Mouse (Mus musculus) limb, embryonic 11.5 days (tissue): ENCODE measurements at regions not wholly inside any gene's neighbourhood (a gene's known extent, or its start where the extent isn't known, plus 50 kb on each side); places are given as distances from the start of the nearest gene placed in this dataset.

Experiments used
- ATAC-seq: fragments of 200-750 bp; cut with Nextera tagmentation; 2 replicates; pipeline ENCODE4 v1.8.0; 2017; ENCODE audit warnings: low read depth; ENCODE audit not compliant: insufficient number of reproducible peaks, low FRiP score, low TSS enrichment
- DNase-seq: peaks from one replicate; pipeline ENCODE4 v3.0.0-alpha.2; 2015; ENCODE audit warnings: low spot score
- H3K27ac ChIP-seq: fragments of 300-500 bp; sonication (generic); replicated peaks from 2 replicates; pipeline ENCODE4 v1.5.1; 2014; ENCODE audit warnings: low read depth, mild to moderate bottlenecking, low read length
- H3K27me3 ChIP-seq: fragments of 300-500 bp; sonication (generic); 2 replicates; pipeline ENCODE4 v1.6.1; 2014; ENCODE audit warnings: mild to moderate bottlenecking, low read length, mixed read lengths; ENCODE audit not compliant: control insufficient read depth, insufficient read depth
- H3K36me3 ChIP-seq: fragments of 300-500 bp; sonication (generic); 2 replicates; pipeline ENCODE4 v1.6.1; 2014; ENCODE audit warnings: mild to moderate bottlenecking, low read length, moderate library complexity, mixed read lengths; ENCODE audit not compliant: control insufficient read depth, insufficient read depth
- H3K4me1 ChIP-seq: fragments of 300-500 bp; sonication (generic); 2 replicates; pipeline ENCODE4 v1.6.1; 2014; ENCODE audit warnings: low read length, mixed read lengths; ENCODE audit not compliant: control insufficient read depth, insufficient read depth
- H3K4me2 ChIP-seq: fragments of 300-500 bp; sonication (generic); 2 replicates; pipeline ENCODE4 v1.6.1; 2014; ENCODE audit warnings: low read depth, mild to moderate bottlenecking, moderate library complexity; ENCODE audit not compliant: severe bottlenecking
- H3K4me3 ChIP-seq: fragments of 300-500 bp; sonication (generic); 2 replicates; pipeline ENCODE4 v1.5.1; 2014; ENCODE audit warnings: low read depth, low read length
- H3K9ac ChIP-seq: fragments of 300-500 bp; sonication (generic); 2 replicates; pipeline ENCODE4 v1.6.1; 2014; ENCODE audit warnings: mild to moderate bottlenecking, low read length
- H3K9me3 ChIP-seq: fragments of 300-500 bp; sonication (generic); 2 replicates; pipeline ENCODE4 v1.6.1; 2016; ENCODE audit warnings: low read length; ENCODE audit not compliant: control insufficient read depth
- WGBS: fragments of 180-500 bp; shearing (Covaris S2); extraction: QIAGEN DNeasy Blood & Tissue Kit; methylation state at CpG from one replicate; pipeline ENCODE4 v1.1.7; 2014; 5-methylcytosine and 5-hydroxymethylcytosine counted together

DNA sequence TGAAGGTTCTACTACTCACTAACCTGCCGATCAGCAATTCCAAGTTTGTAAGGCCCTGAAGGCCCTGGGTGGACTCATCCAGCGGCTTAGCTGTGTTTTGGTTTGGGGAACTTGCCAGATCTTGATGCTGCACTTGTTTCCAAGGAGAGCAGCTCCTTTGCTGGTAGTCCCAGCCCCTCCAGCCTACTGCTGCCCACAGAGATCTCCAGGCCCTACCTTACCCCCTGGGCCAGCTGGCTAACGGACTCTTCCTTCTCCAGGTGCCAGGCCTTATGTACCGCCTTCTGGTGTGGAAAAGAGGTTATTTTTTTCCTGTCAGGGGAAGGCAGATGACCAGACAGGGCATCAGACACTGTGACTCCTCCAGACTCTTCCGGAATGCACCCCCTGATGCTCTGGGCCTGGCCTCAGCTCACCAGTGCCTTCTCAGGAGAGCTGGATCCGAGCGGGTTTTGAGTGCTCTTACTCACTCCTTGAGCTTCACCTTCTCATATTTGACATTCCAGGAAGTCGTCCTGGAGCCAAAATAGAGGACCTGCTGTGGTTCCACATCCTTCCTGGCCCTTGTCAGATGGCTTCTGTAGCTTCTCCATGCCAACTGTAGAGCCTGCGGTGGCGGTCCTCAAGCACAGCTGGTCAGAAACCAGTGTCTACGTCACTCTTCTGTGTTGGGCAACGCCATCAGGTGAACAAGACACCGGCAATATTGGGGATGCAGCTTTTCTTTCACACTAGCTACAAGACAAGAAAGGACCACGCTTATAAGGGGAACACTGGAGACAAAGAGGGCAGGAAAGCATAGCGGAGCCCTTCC, 259.2 kb downstream of the Actr3 start:
- no peak overlapping the region for H3K4me3 ChIP-seq
- no peak overlapping the region for H3K4me2 ChIP-seq
- WGBS, result 92% methylated on average over 15 of the region's 15 CpGs
- no peak for DNase-seq
- H3K36me3 ChIP-seq, result no peaks in the 10 kb centered on the region
- no peaks in the 10 kb centered on the region for H3K9me3 ChIP-seq
- no peaks in the 10 kb centered on the region for H3K27me3 ChIP-seq
- no peaks in the 10 kb centered on the region for H3K4me1 ChIP-seq
- no peak overlapping the region for H3K9ac ChIP-seq
- H3K27ac ChIP-seq, result no peak overlapping the region
- ATAC-seq, result no peak

DNA sequence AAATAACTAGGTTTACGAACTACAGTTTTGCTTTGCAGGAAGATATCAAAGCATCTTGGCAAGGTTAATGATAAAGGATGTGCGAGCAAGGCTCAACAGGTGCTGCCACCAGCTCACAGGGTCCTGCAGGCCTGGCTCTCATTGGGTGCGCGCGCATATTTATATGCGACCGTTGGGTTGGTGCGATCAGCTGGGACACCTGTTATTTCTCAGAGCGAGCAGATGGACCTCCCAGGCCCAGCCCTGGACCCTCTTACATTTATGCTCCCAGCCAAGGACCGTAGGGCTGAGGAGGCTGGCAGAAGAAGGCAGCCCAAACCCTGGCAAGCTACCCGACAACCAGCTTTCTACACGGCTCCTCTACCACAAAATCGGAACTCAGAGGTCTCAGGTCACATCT, 260.8 kb downstream of the Actr3 start:
- ATAC-seq (no peak), DNase-seq (no peak)
- Histone ChIP-seq H3K27ac (no peak overlapping the region), H3K36me3 (no peaks in the 10 kb centered on the region), H3K4me3 (no peak overlapping the region), H3K9ac (no peak overlapping the region), H3K27me3 (no peaks in the 10 kb centered on the region), H3K4me1 (no peaks in the 10 kb centered on the region), H3K9me3 (no peaks in the 10 kb centered on the region), H3K4me2 (no peak overlapping the region)
- 91% methylated on average over 13 of the region's 13 CpGs for WGBS

DNA sequence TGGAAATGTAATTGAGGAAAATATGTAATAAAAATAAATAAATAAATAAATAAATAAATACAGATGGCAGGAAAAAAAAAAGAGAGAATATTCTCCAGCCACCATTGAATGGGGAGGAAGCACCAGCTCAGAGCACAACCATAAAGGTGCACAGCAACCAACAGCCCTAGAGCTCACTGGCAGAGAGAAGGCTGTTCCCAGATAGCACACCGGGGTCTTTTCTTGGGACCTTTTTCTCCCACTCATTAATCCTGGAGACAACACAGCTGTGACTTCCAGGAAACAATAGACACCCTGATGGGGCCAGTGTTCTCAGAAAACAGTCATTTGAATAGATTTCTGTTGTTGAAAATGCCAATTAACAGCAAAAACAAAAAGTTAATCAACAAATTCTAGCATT, 263.1 kb downstream of the Actr3 start:
- Histone ChIP-seq H3K27ac (no peak overlapping the region), H3K4me2 (no peak overlapping the region), H3K4me1 (no peaks in the 10 kb centered on the region), H3K9ac (no peak overlapping the region), H3K9me3 (no peaks in the 10 kb centered on the region), H3K27me3 (no peaks in the 10 kb centered on the region), H3K36me3 (no peaks in the 10 kb centered on the region), H3K4me3 (no peak overlapping the region)
- WGBS, result 75% methylated on average over 1 of the region's 1 CpGs
- ATAC-seq, result no peak
- no peak for DNase-seq

DNA sequence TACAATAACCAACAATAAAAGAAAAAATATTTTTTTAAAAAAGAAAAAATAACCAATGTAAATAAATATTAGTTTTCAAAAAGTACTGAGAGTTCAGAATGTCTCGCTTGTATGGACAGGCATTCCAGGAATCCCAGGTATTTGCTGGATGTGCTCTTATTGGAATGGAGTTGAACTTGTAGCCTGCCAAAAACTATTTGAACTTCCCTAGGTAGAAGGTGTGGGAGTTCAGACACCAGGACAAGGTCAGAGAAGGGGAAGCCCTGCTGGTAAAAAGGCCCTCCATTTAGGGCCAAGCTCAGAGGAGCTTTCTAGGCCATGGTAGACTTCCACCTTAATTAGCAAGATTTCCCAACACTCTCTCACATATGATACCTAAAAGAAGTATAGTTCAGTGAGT, 270.3 kb downstream of the Actr3 start:
- Histone ChIP-seq H3K4me2 (no peak overlapping the region), H3K4me3 (no peak overlapping the region), H3K4me1 (no peaks in the 10 kb centered on the region), H3K27ac (no peak overlapping the region), H3K27me3 (no peaks in the 10 kb centered on the region), H3K9me3 (no peaks in the 10 kb centered on the region), H3K36me3 (no peaks in the 10 kb centered on the region), H3K9ac (no peak overlapping the region)
- DNase-seq (no peak), ATAC-seq (no peak)
- WGBS, result 89% methylated on average over 1 of the region's 1 CpGs

DNA sequence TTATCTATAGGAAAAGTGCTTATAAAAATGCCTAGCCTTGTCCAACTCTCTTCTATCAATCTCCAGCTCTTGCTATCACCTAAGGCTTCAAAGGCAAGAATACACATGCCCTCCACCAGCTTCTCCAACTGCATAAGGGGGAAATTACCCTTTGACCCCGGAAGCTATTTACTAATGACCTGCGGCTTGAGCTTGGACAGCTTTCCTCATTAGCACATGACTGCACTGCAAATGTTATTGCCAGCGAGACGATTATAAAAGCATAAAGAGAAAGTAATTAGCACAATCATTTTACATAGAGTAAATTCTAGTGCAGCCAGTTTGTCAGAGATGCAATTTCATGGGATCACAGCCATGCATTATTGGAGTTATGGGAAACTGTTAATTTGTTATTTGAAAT, 277.0 kb downstream of the Actr3 start:
- 34% methylated on average over 4 of the region's 4 CpGs for WGBS
- H3K36me3 ChIP-seq, result no peaks in the 10 kb centered on the region
- H3K27me3 ChIP-seq, result no peaks in the 10 kb centered on the region
- H3K9me3 ChIP-seq, result no peaks in the 10 kb centered on the region
- no peaks in the 10 kb centered on the region for H3K4me1 ChIP-seq
- H3K4me2 ChIP-seq, result no peak overlapping the region
- no peak overlapping the region for H3K27ac ChIP-seq
- no peak overlapping the region for H3K9ac ChIP-seq
- ATAC-seq (no peak), DNase-seq (no peak)
- no peak overlapping the region for H3K4me3 ChIP-seq

DNA sequence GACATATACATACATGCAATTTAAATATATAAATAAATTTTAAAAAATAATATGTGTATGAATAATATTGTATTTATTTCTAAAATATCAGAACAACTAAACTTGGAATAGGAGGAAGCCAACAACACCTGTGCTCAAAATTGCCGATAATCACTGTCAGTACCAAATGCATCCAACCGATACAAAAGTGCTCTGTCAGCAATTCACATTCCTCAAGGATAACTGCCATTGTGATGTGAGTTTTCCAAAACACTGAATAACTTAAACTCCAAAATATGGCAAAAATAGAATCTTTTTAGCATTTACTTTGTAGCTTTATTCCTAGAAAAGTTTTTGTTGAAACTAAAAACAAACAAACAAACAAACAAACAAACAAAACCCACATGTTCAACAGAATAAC, 279.4 kb downstream of the Actr3 start:
- Histone ChIP-seq H3K27ac (no peak overlapping the region), H3K9me3 (no peaks in the 10 kb centered on the region), H3K4me1 (no peaks in the 10 kb centered on the region), H3K36me3 (no peaks in the 10 kb centered on the region), H3K4me3 (no peak overlapping the region), H3K27me3 (no peaks in the 10 kb centered on the region), H3K4me2 (no peak overlapping the region), H3K9ac (no peak overlapping the region)
- DNase-seq (no peak), ATAC-seq (no peak)
- 92% methylated on average over 2 of the region's 2 CpGs for WGBS

DNA sequence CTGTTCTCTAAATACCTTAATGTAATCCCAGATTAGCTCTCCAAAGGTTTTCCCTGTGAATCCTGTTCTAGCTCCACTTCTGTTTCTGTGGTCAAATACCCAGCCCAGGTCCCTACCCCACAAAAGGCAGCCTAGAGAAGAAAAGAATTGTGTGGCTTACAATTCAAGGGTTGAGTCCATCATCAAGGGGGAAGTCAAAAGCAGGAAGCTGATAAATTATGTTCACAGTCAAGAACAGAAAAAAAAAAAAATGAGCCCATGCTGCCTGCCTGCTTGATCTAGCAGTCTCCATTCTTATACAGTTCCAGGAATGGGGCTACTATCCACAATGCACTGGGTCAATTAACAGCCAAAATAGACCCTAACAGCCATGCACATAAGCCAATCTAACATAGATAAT, 285.7 kb downstream of the Actr3 start:
- H3K9me3 ChIP-seq, result no peaks in the 10 kb centered on the region
- ATAC-seq (no peak), DNase-seq (no peak)
- no peak overlapping the region for H3K4me2 ChIP-seq
- H3K9ac ChIP-seq, result no peak overlapping the region
- H3K27ac ChIP-seq, result no peak overlapping the region
- no peaks in the 10 kb centered on the region for H3K27me3 ChIP-seq
- no peaks in the 10 kb centered on the region for H3K36me3 ChIP-seq
- H3K4me1 ChIP-seq, result no peaks in the 10 kb centered on the region
- no peak overlapping the region for H3K4me3 ChIP-seq

DNA sequence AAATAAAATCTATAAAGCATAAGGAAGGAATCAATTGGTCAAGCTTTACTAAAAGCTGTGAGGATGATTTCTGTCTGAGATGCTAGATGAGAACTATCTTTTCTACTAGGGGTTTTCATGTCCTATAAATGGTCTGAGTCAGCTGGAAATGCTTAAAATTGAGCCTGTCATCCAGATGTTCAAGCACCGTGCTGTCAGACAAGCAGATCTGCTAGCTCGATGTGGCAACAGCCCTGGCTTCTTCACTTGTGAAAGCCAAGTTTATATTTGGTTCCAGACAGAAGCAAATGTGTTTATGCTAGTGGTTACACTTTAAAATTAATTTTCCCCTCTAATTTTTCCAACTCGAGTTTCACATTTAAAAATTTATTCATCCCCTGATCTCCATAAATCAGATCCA, 311.7 kb downstream of the Actr3 start:
- ATAC-seq, result no peak
- DNase-seq, result no peak
- Histone ChIP-seq H3K9me3 (no peaks in the 10 kb centered on the region), H3K4me1 (no peaks in the 10 kb centered on the region), H3K4me3 (no peak overlapping the region), H3K27me3 (no peaks in the 10 kb centered on the region), H3K27ac (no peak overlapping the region), H3K36me3 (no peaks in the 10 kb centered on the region), H3K4me2 (no peak overlapping the region), H3K9ac (no peak overlapping the region)
- WGBS, result 32% methylated on average over 3 of the region's 3 CpGs

DNA sequence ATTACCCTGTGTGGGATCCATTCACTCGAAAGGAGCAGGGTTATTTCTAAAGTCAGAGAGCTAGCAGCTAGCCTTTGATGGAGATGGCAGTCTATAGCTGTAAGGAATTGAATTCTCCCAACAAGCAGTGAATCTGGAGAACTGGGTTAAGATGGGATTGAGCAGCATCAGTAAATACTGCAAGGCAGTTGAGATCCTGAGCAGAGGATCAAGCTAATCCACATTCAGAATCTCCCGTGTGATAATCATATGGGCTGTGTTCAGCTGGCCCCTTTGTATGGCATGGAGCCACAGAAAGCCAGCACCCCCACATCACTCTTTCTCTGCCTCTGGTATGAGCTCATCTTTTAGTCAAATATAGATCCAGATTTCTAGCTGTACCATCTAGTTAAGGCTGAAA, 334.9 kb downstream of the Actr3 start:
- WGBS, result 83% methylated on average over 2 of the region's 2 CpGs

More for the DNA sequence above, 334.9 kb downstream of the Actr3 start:
- no peak for ATAC-seq
- Histone ChIP-seq H3K27ac (no peak overlapping the region), H3K36me3 (no peaks in the 10 kb centered on the region), H3K4me3 (no peak overlapping the region), H3K4me1 (no peaks in the 10 kb centered on the region), H3K4me2 (no peak overlapping the region), H3K9me3 (no peaks in the 10 kb centered on the region; the same call in 1 of the 2 replicates), H3K9ac (no peak overlapping the region), H3K27me3 (no peaks in the 10 kb centered on the region)
- DNase-seq, result no peak
